Mouse (Mus musculus): Measurements from ENCODE around the gene Ift22.

- TF ChIP-seq POLR2A (IDR thresholded peaks at IDR 0.05; ENCODE audit: borderline replicate concordance, insufficient read depth, low read length): no peak
- TF ChIP-seq CTCF (IDR thresholded peaks at IDR 0.05; ENCODE audit: borderline replicate concordance, insufficient read depth, low read depth, low read length): no peak
Measured at GRCm38 (mm10) chr5:136904621-136905020, 3.3 kb upstream of the Ift22 start.
